Mouse (Mus musculus): Measurements from ENCODE around the gene Trmt13. TPM values are rescaled to one million over a fixed set of nuclear protein-coding genes. Genes with fewer than 3 reads are reported as not detected.
"Not testable (repeated sequence)": the region's sequence is repeated elsewhere in the genome, so short reads cannot be mapped to it uniquely, and the experiment has no call there.

Trmt13 gene
- total and polyA plus RNA-seq, 3 experiments: 3.6 to 5.5 (median 5.4) TPM

DNA sequence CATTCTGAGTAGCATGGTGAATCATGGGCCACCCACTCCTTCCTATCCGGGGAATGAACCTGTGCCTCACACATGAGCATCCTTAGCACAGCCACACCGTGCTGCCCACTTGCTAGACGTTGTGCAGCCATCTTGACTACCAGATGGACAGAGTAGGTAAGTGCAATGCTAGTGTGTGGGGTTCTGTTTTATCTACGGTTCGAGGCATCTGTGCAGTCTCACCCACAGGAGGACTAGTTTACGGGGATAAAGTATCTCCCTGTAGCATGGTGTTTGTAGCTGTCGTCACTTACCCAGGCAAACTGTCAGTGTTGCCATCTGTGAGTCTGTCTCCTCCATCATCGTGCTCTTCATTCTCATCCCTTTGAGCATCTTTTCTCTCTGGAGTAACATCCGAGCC is 32.2 kb downstream of the Trmt13 start:
- Histone ChIP-seq H3K9ac (ENCODE audit: low read depth, low read length) (no peak overlapping the region), H3K36me3 (ENCODE audit: control insufficient read depth, insufficient read depth, low read length) (no peaks in the 10 kb centered on the region), H3K79me2 (replicated peaks; ENCODE audit: control insufficient read depth, insufficient read depth, low read length) (no peaks in the 10 kb centered on the region), H3K4me3 (no peak overlapping the region), H3K27ac (no peak overlapping the region), H3K4me1 (ENCODE audit: control insufficient read depth, insufficient read depth, low read length) (no peaks in the 10 kb centered on the region), H3K27me3 (ENCODE audit: control insufficient read depth, insufficient read depth, low read length) (no peaks in the 10 kb centered on the region)
- no peak for DNase-seq
- no peak for TF ChIP-seq POLR2A (IDR thresholded peaks at IDR 0.05; ENCODE audit: insufficient read depth, low read depth, low read length)
- intact Hi-C loops (cut with DNase I): no loop called here
- WGBS: 79% methylated on average over 9 of the region's 9 CpGs

DNA sequence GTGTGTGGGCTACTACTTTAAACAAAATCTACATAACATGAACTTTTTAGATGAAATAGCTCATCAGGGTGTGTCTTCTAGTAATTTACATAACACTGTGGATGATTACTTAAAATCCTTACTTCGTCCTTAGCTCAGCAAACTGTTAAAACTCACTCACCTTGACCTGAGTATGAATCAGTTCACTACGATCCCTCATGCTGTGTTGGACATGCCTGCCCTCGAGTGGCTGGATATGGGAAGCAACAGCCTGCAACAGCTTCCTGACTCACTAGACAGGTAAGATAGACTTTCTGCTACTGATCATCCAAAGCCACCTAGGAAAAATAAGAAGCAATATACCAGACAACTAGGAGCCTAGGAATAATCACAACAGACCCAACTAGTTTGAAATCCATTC is 37.1 kb downstream of the Trmt13 start:
- H3K4me1 ChIP-seq (ENCODE audit: control insufficient read depth, insufficient read depth, low read length): no peaks in the 10 kb centered on the region
- no peak overlapping the region for H3K27ac ChIP-seq
- no peak overlapping the region for H3K4me3 ChIP-seq
- no peak for DNase-seq
- no peak overlapping the region for H3K9ac ChIP-seq (ENCODE audit: low read depth, low read length)
- 44% methylated on average over 3 of the region's 3 CpGs for WGBS
- no peaks in the 10 kb centered on the region for H3K36me3 ChIP-seq (ENCODE audit: control insufficient read depth, insufficient read depth, low read length)
- intact Hi-C loops (cut with DNase I): loop anchor here (5.0 to 10.0 kb wide), 2 partner anchors 70 to 242 kb away; partner anchors contain the start of gene Rtca
- no peak for TF ChIP-seq POLR2A (IDR thresholded peaks at IDR 0.05; ENCODE audit: insufficient read depth, low read depth, low read length)
- peak; percentile 57 for TF ChIP-seq CTCF (IDR thresholded peaks at IDR 0.05)
- no peaks in the 10 kb centered on the region for H3K79me2 ChIP-seq (replicated peaks; ENCODE audit: control insufficient read depth, insufficient read depth, low read length)
- no peaks in the 10 kb centered on the region for H3K27me3 ChIP-seq (ENCODE audit: control insufficient read depth, insufficient read depth, low read length)

DNA sequence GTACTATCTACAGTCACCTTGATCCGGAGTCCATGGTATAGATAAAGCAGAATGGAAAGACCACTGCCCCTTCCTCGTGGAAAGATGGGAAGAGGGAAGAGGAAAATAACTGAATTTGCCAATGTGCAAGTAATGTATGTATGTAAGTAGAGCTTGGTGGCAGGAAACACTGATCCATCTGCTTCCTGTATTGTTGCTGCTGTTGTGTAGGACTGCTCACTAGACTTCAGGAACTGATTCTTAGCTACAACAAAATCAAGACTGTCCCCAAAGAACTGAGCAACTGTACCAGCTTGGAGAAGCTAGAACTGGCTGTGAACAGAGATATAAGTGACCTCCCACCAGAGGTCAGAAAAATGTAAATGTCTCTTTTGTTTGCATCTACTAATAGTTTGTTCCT is 43.8 kb downstream of the Trmt13 start:
- no peak for DNase-seq
- WGBS: 41% methylated on average over 2 of the region's 2 CpGs
- intact Hi-C loops (cut with DNase I): loop anchor here (10.0 kb wide), 1 partner anchor 236 kb away; no protein-coding TSS in a partner anchor
- Histone ChIP-seq H3K4me3 (no peak overlapping the region), H3K27me3 (ENCODE audit: control insufficient read depth, insufficient read depth, low read length) (no peaks in the 10 kb centered on the region), H3K79me2 (replicated peaks; ENCODE audit: control insufficient read depth, insufficient read depth, low read length) (no peaks in the 10 kb centered on the region), H3K27ac (no peak overlapping the region), H3K36me3 (ENCODE audit: control insufficient read depth, insufficient read depth, low read length) (no peaks in the 10 kb centered on the region; the same call in 1 of the 2 replicates), H3K4me1 (ENCODE audit: control insufficient read depth, insufficient read depth, low read length) (no peaks in the 10 kb centered on the region), H3K9ac (ENCODE audit: low read depth, low read length) (no peak overlapping the region)
- TF ChIP-seq EP300 (IDR thresholded peaks at IDR 0.05; ENCODE audit: insufficient read depth, low read depth, low read length): no peak
- TF ChIP-seq POLR2A (IDR thresholded peaks at IDR 0.05; ENCODE audit: insufficient read depth, low read depth, low read length): no peak
- no peak for TF ChIP-seq CTCF (IDR thresholded peaks at IDR 0.05)

GRCm38 (mm10) chr3:116563095-116563492 is 51.3 kb downstream of the Trmt13 start:
- no peak for TF ChIP-seq EP300 (IDR thresholded peaks at IDR 0.05; ENCODE audit: insufficient read depth, low read depth, low read length)
- no peak for TF ChIP-seq POLR2A (IDR thresholded peaks at IDR 0.05; ENCODE audit: insufficient read depth, low read depth, low read length)
- no peak for TF ChIP-seq CTCF (IDR thresholded peaks at IDR 0.05)
- no peak for DNase-seq
- Histone ChIP-seq H3K36me3 (ENCODE audit: control insufficient read depth, insufficient read depth, low read length) (no peaks in the 10 kb centered on the region), H3K27me3 (ENCODE audit: control insufficient read depth, insufficient read depth, low read length) (no peaks in the 10 kb centered on the region), H3K4me3 (peak overlapping the region; percentile 54), H3K27ac (peak overlapping the region; percentile 96), H3K79me2 (replicated peaks; ENCODE audit: control insufficient read depth, insufficient read depth, low read length) (no peaks in the 10 kb centered on the region), H3K9ac (ENCODE audit: low read depth, low read length) (peak overlapping the region; percentile 77), H3K4me1 (ENCODE audit: control insufficient read depth, insufficient read depth, low read length) (peaks cover 4% of the 10 kb centered on the region)
- intact Hi-C loops (cut with DNase I): loop anchor here (5.0 kb wide), 1 partner anchor 51 kb away; the partner anchor contains the start of gene Dbt
- WGBS: 14% methylated on average over 7 of the region's 7 CpGs

DNA sequence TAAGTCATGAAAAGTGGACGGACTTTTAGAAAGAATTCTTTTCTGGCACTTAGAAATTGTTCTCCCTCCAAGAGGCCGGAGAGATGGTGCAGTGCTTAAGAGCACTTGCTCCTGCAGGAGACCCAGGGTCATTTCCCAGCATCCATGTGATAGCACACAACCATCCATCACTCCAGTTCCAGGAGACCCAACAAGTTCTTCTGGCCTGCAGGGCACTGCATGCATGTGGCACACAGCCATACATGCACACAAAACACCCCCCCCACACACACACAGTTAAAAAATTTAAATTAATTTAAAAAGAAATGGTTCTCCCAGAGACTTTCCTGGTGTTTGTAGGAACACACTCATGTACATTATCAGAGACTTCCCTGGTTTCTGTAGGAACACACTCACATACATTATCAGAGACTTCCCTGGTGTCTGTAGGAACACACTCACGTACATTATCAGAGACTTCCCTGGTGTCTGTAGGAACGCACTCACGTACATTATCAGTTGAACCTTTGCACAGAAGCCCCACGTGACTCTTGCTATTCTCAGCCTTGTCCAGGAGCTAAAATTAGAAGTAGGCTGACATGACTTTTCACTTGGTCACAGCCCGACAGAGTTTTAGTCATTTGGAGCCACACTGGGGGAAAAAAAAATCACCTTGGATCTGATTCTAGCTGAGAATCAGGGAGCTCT is 51.8 kb downstream of the Trmt13 start, which contains the start of gene Lrrc39:
TSS of gene Lrrc39 (plus strand) at position 566 of the 687 bp plus-strand sequence.
- no peaks in the 10 kb centered on the region for H3K36me3 ChIP-seq (ENCODE audit: control insufficient read depth, insufficient read depth, low read length)
- H3K4me1 ChIP-seq (ENCODE audit: control insufficient read depth, insufficient read depth, low read length): peaks cover 4% of the 10 kb centered on the region
- H3K9ac ChIP-seq (ENCODE audit: low read depth, low read length): peak within 1 kb of the TSS; percentile 77
- peak in 1 of 2 experiments; percentile 36 for DNase-seq
- WGBS: 12% methylated on average over 7 of the region's 7 CpGs
- peak within 1 kb of the TSS; percentile 54 for H3K4me3 ChIP-seq
- peak; percentile 41; the same call in 1 of the 2 replicates for TF ChIP-seq POLR2A (IDR thresholded peaks at IDR 0.05; ENCODE audit: insufficient read depth, low read depth, low read length)
- no peak for TF ChIP-seq EP300 (IDR thresholded peaks at IDR 0.05; ENCODE audit: insufficient read depth, low read depth, low read length)
- no peaks in the 10 kb centered on the region for H3K27me3 ChIP-seq (ENCODE audit: control insufficient read depth, insufficient read depth, low read length)
- intact Hi-C loops (cut with DNase I): loop anchor here (5.0 kb wide), 1 partner anchor 50 kb away; the partner anchor contains the start of gene Dbt
- peak within 1 kb of the TSS; percentile 96 for H3K27ac ChIP-seq
- no peaks in the 10 kb centered on the region for H3K79me2 ChIP-seq (replicated peaks; ENCODE audit: control insufficient read depth, insufficient read depth, low read length)

DNA sequence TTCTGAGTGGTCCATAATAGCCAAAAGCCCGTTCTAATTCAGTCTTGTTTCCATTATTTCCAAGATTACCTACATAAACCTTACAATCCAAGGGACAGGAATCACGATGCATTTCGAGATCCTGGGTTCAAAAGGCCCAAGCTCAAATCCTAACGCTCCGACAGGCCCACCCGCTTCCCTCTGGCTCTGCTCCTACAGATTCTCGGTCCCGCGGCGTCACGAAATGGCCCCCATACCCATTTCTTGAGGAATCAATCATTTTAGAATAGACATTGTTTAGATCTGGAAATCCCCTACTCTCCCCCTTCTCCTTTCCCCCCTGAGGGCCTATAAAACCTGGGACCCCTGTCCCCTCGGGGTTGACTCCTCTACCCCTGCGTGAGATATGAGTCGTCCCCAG is 53.1 kb downstream of the Trmt13 start:
- intact Hi-C loops (cut with DNase I): loop anchor here (5.0 kb wide), 1 partner anchor 49 kb away; the partner anchor contains the start of gene Dbt
- not testable (repeated sequence) for H3K4me1 ChIP-seq (ENCODE audit: control insufficient read depth, insufficient read depth, low read length); H3K27me3 ChIP-seq (ENCODE audit: control insufficient read depth, insufficient read depth, low read length); H3K36me3 ChIP-seq (ENCODE audit: control insufficient read depth, insufficient read depth, low read length); H3K79me2 ChIP-seq (replicated peaks; ENCODE audit: control insufficient read depth, insufficient read depth, low read length); H3K4me3 ChIP-seq; H3K9ac ChIP-seq (ENCODE audit: low read depth, low read length); H3K27ac ChIP-seq
- WGBS: 97% methylated on average over 14 of the region's 14 CpGs
- peak; percentile 11 to 45 for DNase-seq

Data from heart, adult 2 months (tissue).